Mouse (Mus musculus) limb, embryonic 11.5 days (tissue): ENCODE results near the gene Cse1l. TPM values are rescaled to one million over a fixed set of nuclear protein-coding genes. Genes with fewer than 3 reads are reported as not detected.

ENCODE experiments used
- ATAC-seq: fragments of 200-750 bp; cut with Nextera tagmentation; 2 replicates; pipeline ENCODE4 v1.8.0; 2017; ENCODE audit warnings: low read depth; ENCODE audit not compliant: insufficient number of reproducible peaks, low FRiP score, low TSS enrichment
- DNase-seq: peaks from one replicate; pipeline ENCODE4 v3.0.0-alpha.2; 2015; ENCODE audit warnings: low spot score
- H3K27ac ChIP-seq: fragments of 300-500 bp; sonication (generic); replicated peaks from 2 replicates; pipeline ENCODE4 v1.5.1; 2014; ENCODE audit warnings: low read depth, mild to moderate bottlenecking, low read length
- H3K27me3 ChIP-seq: fragments of 300-500 bp; sonication (generic); 2 replicates; pipeline ENCODE4 v1.6.1; 2014; ENCODE audit warnings: mild to moderate bottlenecking, low read length, mixed read lengths; ENCODE audit not compliant: control insufficient read depth, insufficient read depth
- H3K36me3 ChIP-seq: fragments of 300-500 bp; sonication (generic); 2 replicates; pipeline ENCODE4 v1.6.1; 2014; ENCODE audit warnings: mild to moderate bottlenecking, low read length, moderate library complexity, mixed read lengths; ENCODE audit not compliant: control insufficient read depth, insufficient read depth
- H3K4me1 ChIP-seq: fragments of 300-500 bp; sonication (generic); 2 replicates; pipeline ENCODE4 v1.6.1; 2014; ENCODE audit warnings: low read length, mixed read lengths; ENCODE audit not compliant: control insufficient read depth, insufficient read depth
- H3K4me2 ChIP-seq: fragments of 300-500 bp; sonication (generic); 2 replicates; pipeline ENCODE4 v1.6.1; 2014; ENCODE audit warnings: low read depth, mild to moderate bottlenecking, moderate library complexity; ENCODE audit not compliant: severe bottlenecking
- H3K4me3 ChIP-seq: fragments of 300-500 bp; sonication (generic); 2 replicates; pipeline ENCODE4 v1.5.1; 2014; ENCODE audit warnings: low read depth, low read length
- H3K9ac ChIP-seq: fragments of 300-500 bp; sonication (generic); 2 replicates; pipeline ENCODE4 v1.6.1; 2014; ENCODE audit warnings: mild to moderate bottlenecking, low read length
- H3K9me3 ChIP-seq: fragments of 300-500 bp; sonication (generic); 2 replicates; pipeline ENCODE4 v1.6.1; 2016; ENCODE audit warnings: low read length; ENCODE audit not compliant: control insufficient read depth
- WGBS: fragments of 180-500 bp; shearing (Covaris S2); extraction: QIAGEN DNeasy Blood & Tissue Kit; methylation state at CpG from one replicate; pipeline ENCODE4 v1.1.7; 2014; 5-methylcytosine and 5-hydroxymethylcytosine counted together
- polyA plus RNA-seq: library from polyadenylated mRNA; unstranded; fragments of >200 nt; fragmentation: Nextera tagmentation; extraction: Ambion mirVana; gene quantifications from 2 replicates; pipeline ENCODE4 v1.2.1, GENCODE M21; 2014

The Cse1l gene
- polyA plus RNA-seq, 1 experiment from 2014 or later = 226 TPM

GRCm38 (mm10) chr2:166990861-166991260, 85.0 kb downstream of the Cse1l start:
- Histone ChIP-seq H3K9me3 (no peaks in the 10 kb centered on the region), H3K9ac (no peak overlapping the region), H3K4me3 (no peak overlapping the region), H3K36me3 (no peaks in the 10 kb centered on the region), H3K27ac (no peak overlapping the region), H3K4me1 (peaks cover 13% of the 10 kb centered on the region; the same call in 1 of the 2 replicates), H3K27me3 (no peaks in the 10 kb centered on the region), H3K4me2 (no peak overlapping the region)
- 77% methylated on average over 7 of the region's 7 CpGs for WGBS
- ATAC-seq = no peak
- no peak for DNase-seq

- Histone ChIP-seq H3K9ac (no peak overlapping the region), H3K27me3 (no peaks in the 10 kb centered on the region), H3K4me2 (no peak overlapping the region; the same call in 1 of the 2 replicates), H3K36me3 (no peaks in the 10 kb centered on the region), H3K4me1 (peaks cover 17% of the 10 kb centered on the region; the same call in 1 of the 2 replicates), H3K9me3 (no peaks in the 10 kb centered on the region), H3K27ac (no peak overlapping the region), H3K4me3 (no peak overlapping the region)
- ATAC-seq (no peak), DNase-seq (no peak)
Observed at GRCm38 (mm10) chr2:166991945-166992344, 86.1 kb downstream of the Cse1l start.

- Histone ChIP-seq H3K4me3 (peak overlapping the region; percentile 95), H3K4me2 (peak overlapping the region; percentile 97), H3K27me3 (no peaks in the 10 kb centered on the region), H3K36me3 (no peaks in the 10 kb centered on the region), H3K9me3 (no peaks in the 10 kb centered on the region), H3K9ac (peak overlapping the region; percentile 97), H3K4me1 (peaks cover 17% of the 10 kb centered on the region; the same call in 1 of the 2 replicates), H3K27ac (peak overlapping the region; percentile 95)
- DNase-seq (peak; percentile 39), ATAC-seq (0 out of 2 replicates have a peak, but pooled peaks have one; percentile 1)
- WGBS = 5% methylated on average over 28 of the region's 28 CpGs
Observed at GRCm38 (mm10) chr2:166995021-166995795, 89.4 kb downstream of the Cse1l start.

Other genes starting within 250 kb of the Cse1l start
- gene Prex1, start 192.2 kb upstream of the Cse1l start, polyA plus RNA-seq = 16.0 and 19.5 TPM in 2 replicates
- 11.1 and 12.9 TPM in 2 replicates for gene Trp53rkb, start 113.5 kb upstream of the Cse1l start, polyA plus RNA-seq
- 4.8 and 5.7 TPM in 2 replicates for gene Arfgef2, start 100.5 kb upstream of the Cse1l start, polyA plus RNA-seq
- 100 and 108 TPM in 2 replicates for gene Stau1, start 90.3 kb downstream of the Cse1l start, polyA plus RNA-seq
- gene Ddx27, start 109.2 kb downstream of the Cse1l start, polyA plus RNA-seq = 49.3 and 54.0 TPM in 2 replicates
- gene Znfx1, start 157.0 kb downstream of the Cse1l start, polyA plus RNA-seq = 4.7 and 5.6 TPM in 2 replicates